Mouse (Mus musculus) embryonic facial prominence, embryonic 11.5 days (tissue): ENCODE measurements around the gene Elfn2. TPM values are rescaled to one million over a fixed set of nuclear protein-coding genes. Genes with fewer than 3 reads are reported as not detected.

ENCODE experiments used
- ATAC-seq: fragments of 200-750 bp; cut with Nextera tagmentation; replicated peaks from 2 replicates; pipeline ENCODE4 v1.8.0; 2017; ENCODE audit warnings: low read depth; ENCODE audit not compliant: insufficient number of reproducible peaks, low FRiP score, low TSS enrichment
- DNase-seq: peaks from one replicate; pipeline ENCODE4 v3.0.0-alpha.2; 2015; ENCODE audit warnings: low spot score
- H3K27ac ChIP-seq: fragments of 300-500 bp; sonication (generic); replicated peaks from 2 replicates; pipeline ENCODE4 v1.5.1; 2014; ENCODE audit warnings: mild to moderate bottlenecking, low read depth, low read length, control low read depth
- H3K27me3 ChIP-seq: fragments of 300-500 bp; sonication (generic); 2 replicates; pipeline ENCODE4 v1.6.1; 2014; ENCODE audit warnings: mild to moderate bottlenecking, low read length, moderate library complexity, mixed read lengths; ENCODE audit not compliant: control insufficient read depth, insufficient read depth
- H3K36me3 ChIP-seq: fragments of 300-500 bp; sonication (generic); replicated peaks from 2 replicates; pipeline ENCODE4 v1.6.1; 2014; ENCODE audit warnings: low read depth, mild to moderate bottlenecking, low read length, moderate library complexity, mixed read lengths; ENCODE audit not compliant: control insufficient read depth, insufficient read depth
- H3K4me1 ChIP-seq: fragments of 300-500 bp; sonication (generic); 2 replicates; pipeline ENCODE4 v1.6.1; 2014; ENCODE audit warnings: low read length, mixed read lengths; ENCODE audit not compliant: control insufficient read depth, insufficient read depth
- H3K4me2 ChIP-seq: fragments of 300-500 bp; sonication (generic); 2 replicates; pipeline ENCODE4 v1.6.1; 2014; ENCODE audit warnings: low read depth, mild to moderate bottlenecking, control low read depth, low read length, moderate library complexity
- H3K4me3 ChIP-seq: fragments of 300-500 bp; sonication (generic); 2 replicates; pipeline ENCODE4 v1.5.1; 2014; ENCODE audit warnings: low read depth, low read length, control low read depth
- H3K9ac ChIP-seq: fragments of 300-500 bp; sonication (generic); replicated peaks from 2 replicates; pipeline ENCODE4 v1.6.1; 2014; ENCODE audit warnings: mild to moderate bottlenecking, control low read depth, low read length
- H3K9me3 ChIP-seq: fragments of 300-500 bp; sonication (generic); replicated peaks from 2 replicates; pipeline ENCODE4 v1.6.1; 2016; ENCODE audit warnings: mild to moderate bottlenecking, low read length, inconsistent platforms, mixed read lengths; ENCODE audit not compliant: control insufficient read depth
- WGBS: fragments of 180-500 bp; shearing (Covaris S2); extraction: QIAGEN DNeasy Blood & Tissue Kit; methylation state at CpG from one replicate; pipeline ENCODE4 v1.1.7; 2014; 5-methylcytosine and 5-hydroxymethylcytosine counted together
- polyA plus RNA-seq: library from polyadenylated mRNA; unstranded; fragments of >200 nt; fragmentation: Nextera tagmentation; extraction: Ambion mirVana; gene quantifications from 2 replicates; pipeline ENCODE4 v1.2.1, GENCODE M21; 2014

Gene Elfn2
- polyA plus RNA-seq, 1 experiment from 2014 or later: not detected

- 70% methylated on average over 5 of the region's 5 CpGs for whole genome bisulfite sequencing
- H3K27ac ChIP-seq: no peak overlapping the region
Observed at GRCm38 (mm10) chr15:78754144-78754543, 35.6 kb upstream of the Elfn2 start.

DNA sequence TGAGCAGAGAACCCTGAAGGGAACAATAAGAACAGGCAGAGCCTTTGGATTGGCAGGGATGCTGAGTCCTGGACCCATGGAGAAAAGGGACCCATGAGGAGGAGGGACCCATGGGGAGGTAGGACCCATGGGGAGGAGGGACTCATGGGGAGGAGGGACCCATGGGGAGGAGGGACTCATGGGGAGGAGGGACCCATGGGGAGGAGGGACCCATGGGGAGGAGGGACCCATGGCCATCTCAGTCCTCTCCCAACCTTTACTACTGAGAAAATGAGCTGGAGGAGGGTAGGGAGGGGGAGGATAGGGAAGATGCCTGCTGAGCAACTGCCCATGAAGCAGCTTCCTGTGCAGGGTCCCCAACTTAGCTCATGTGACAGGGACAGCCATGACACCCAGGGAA lies 34.4 kb upstream of the Elfn2 start:
- Histone ChIP-seq H3K4me3 (no peak overlapping the region), H3K27me3 (no peaks in the 10 kb centered on the region), H3K4me1 (no peaks in the 10 kb centered on the region), H3K4me2 (no peak overlapping the region), H3K27ac (no peak overlapping the region), H3K36me3 (no peaks in the 10 kb centered on the region), H3K9ac (no peak overlapping the region), H3K9me3 (no peaks in the 10 kb centered on the region)
- DNase-seq (no peak), ATAC-seq (no peak)

More at GRCm38 (mm10) chr15:78754144-78754543, 35.6 kb upstream of the Elfn2 start:
- H3K4me3 ChIP-seq: no peak overlapping the region
- H3K4me1 ChIP-seq: no peaks in the 10 kb centered on the region
- H3K9me3 ChIP-seq: no peaks in the 10 kb centered on the region
- ATAC-seq (no peak), DNase-seq (no peak)
- H3K36me3 ChIP-seq: no peaks in the 10 kb centered on the region
- H3K27me3 ChIP-seq: no peaks in the 10 kb centered on the region
- H3K9ac ChIP-seq: no peak overlapping the region
- no peak overlapping the region for H3K4me2 ChIP-seq

DNA sequence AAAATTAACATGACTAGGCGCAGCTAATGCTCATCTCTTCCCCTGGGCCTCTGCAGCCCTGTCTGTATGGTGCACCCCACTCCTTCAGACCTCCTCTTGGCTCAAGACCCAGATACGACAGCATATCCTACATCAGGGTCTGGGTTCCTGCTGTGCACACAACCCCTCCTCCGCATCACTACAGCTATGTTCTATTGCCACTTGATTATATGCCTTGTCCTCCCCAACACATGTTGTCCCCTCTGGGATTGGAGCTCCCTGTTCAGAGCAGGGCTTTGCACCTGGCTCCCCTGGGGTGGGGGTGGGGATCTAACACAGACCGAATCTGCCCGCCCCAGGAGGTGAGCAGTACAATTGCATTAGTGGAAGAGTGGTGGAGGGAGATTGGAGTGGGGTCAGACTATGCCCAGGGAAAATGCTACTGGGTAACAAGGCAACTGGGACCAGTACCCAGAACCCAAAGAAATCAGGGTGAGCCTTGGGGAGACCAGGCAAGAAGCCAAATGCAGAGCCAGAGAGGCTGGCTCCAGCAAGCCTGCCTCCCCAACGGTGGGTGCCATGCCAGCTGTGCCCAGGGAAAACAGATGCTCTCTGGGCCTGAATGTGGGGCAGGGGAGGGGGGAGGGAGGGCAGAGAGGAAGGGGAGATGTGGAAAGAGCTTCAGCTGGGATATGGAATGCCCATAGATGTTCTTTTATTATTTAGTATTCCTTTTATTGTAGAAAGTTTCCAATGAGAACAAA lies 32.2 kb upstream of the Elfn2 start:
- no peak for DNase-seq
- 64% methylated on average over 6 of the region's 6 CpGs for WGBS
- Histone ChIP-seq H3K4me1 (no peaks in the 10 kb centered on the region), H3K27me3 (no peaks in the 10 kb centered on the region), H3K4me2 (no peak overlapping the region), H3K9me3 (no peaks in the 10 kb centered on the region), H3K9ac (no peak overlapping the region), H3K27ac (no peak overlapping the region), H3K4me3 (no peak overlapping the region), H3K36me3 (no peaks in the 10 kb centered on the region)
- 0 out of 2 replicates have a peak, but pooled peaks have one; percentile 24 for ATAC-seq

DNA sequence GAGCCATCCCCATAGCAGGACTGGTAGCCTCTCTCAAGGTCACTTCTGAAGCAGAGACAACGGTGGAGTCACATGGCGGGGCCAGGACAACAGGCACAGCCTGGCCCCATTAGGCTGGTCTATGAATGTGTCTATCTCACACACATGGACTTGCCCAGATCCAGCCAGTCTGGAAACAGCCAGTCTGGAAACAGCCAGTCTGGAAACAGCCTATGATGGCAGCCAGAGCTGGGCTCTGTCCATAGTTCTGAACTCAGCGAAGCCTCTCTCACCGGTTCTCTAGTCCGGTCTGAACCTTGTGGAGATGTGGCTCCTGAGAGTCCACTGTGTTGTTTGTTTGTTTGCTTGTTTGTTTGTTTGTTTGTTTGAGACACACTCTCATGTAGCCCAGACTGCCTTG lies 31.3 kb upstream of the Elfn2 start:
- no peaks in the 10 kb centered on the region for H3K4me1 ChIP-seq
- peak; percentile 74 for DNase-seq
- no peak overlapping the region for H3K27ac ChIP-seq
- 46% methylated on average over 5 of the region's 5 CpGs for WGBS
- no peaks in the 10 kb centered on the region for H3K27me3 ChIP-seq
- no peak overlapping the region for H3K4me3 ChIP-seq
- no peaks in the 10 kb centered on the region for H3K9me3 ChIP-seq
- no peaks in the 10 kb centered on the region for H3K36me3 ChIP-seq
- H3K9ac ChIP-seq: no peak overlapping the region
- no peak overlapping the region for H3K4me2 ChIP-seq
- no peak; the same call in 1 of the 2 replicates for ATAC-seq

DNA sequence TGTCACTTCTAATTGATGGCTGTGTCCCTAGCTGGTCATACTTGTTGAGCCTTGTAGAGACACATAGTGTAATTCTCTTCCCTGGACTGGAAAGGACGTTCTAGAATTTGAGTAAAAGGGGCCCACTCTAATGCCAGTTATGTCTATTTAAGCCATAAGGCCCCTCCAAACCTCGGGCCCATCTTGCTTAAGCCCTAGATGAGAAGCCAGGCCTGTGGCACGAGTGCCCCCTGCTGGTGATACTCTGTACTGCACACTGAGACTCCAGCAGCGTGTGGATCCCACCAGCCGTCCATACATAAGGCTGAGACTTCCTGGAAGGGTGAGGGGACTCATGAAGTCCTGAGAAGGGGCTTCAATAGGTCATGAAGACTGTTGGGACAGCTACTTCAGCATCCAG lies 25.6 kb upstream of the Elfn2 start:
- H3K9ac ChIP-seq: no peak overlapping the region
- no peak for ATAC-seq
- H3K27ac ChIP-seq: no peak overlapping the region
- no peaks in the 10 kb centered on the region for H3K36me3 ChIP-seq
- no peaks in the 10 kb centered on the region for H3K27me3 ChIP-seq
- H3K9me3 ChIP-seq: no peaks in the 10 kb centered on the region
- DNase-seq: peak; percentile 86
- 4% methylated on average over 5 of the region's 5 CpGs for WGBS
- H3K4me3 ChIP-seq: no peak overlapping the region
- H3K4me1 ChIP-seq: no peaks in the 10 kb centered on the region
- H3K4me2 ChIP-seq: no peak overlapping the region

DNA sequence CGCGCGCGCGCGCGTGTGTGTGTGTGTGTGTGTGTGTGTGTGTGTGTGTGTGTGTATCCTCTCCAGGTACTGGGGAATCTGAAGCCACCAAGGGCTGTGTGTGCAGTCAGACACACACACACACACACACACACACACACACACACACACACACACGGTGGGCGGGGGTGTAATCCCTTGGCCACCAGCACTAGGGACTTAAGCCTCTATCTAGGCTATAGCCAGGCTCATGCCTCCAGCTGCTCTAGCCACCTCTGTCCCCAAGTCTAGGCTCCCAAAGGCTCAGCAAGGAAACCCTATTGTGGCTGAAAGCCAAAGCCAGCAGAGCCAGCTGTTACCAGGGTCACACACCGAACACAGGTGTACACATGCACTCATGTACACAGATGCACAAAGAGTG lies 24.3 kb upstream of the Elfn2 start:
- H3K9ac ChIP-seq: no peak overlapping the region
- no peaks in the 10 kb centered on the region for H3K9me3 ChIP-seq
- H3K27ac ChIP-seq: no peak overlapping the region
- no peak for DNase-seq
- WGBS: 85% methylated on average over 5 of the region's 10 CpGs
- H3K27me3 ChIP-seq: no peaks in the 10 kb centered on the region
- no peaks in the 10 kb centered on the region for H3K4me1 ChIP-seq
- no peak overlapping the region for H3K4me2 ChIP-seq
- no peak overlapping the region for H3K4me3 ChIP-seq
- H3K36me3 ChIP-seq: no peaks in the 10 kb centered on the region
- no peak for ATAC-seq

GRCm38 (mm10) chr15:78740662-78741061 lies 22.1 kb upstream of the Elfn2 start:
- H3K27ac ChIP-seq: no peak overlapping the region
- H3K36me3 ChIP-seq: no peaks in the 10 kb centered on the region
- H3K27me3 ChIP-seq: no peaks in the 10 kb centered on the region
- DNase-seq: no peak
- no peak overlapping the region for H3K4me3 ChIP-seq
- no peaks in the 10 kb centered on the region for H3K9me3 ChIP-seq
- WGBS: 74% methylated on average over 12 of the region's 12 CpGs
- no peak overlapping the region for H3K9ac ChIP-seq
- no peaks in the 10 kb centered on the region for H3K4me1 ChIP-seq
- no peak for ATAC-seq
- no peak overlapping the region for H3K4me2 ChIP-seq

DNA sequence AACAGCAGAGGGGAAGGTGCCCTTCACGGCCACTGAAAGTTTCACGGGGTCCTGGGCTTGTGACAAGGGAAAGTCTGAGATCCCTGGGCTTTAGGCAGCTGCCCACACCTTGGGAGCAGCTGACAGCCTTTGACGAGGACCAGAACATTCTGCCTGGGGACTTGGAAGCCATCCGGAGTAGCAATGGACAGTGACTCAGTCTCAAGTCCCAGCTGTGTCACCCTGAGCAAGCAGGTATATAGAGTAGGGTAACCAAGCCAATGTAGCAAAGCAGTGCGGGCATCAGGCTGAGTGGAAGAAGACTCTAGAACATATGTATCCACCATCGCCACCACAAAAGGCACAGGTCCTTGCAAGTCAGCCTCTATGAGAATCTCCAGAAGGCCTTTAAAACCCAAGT lies 18.6 kb upstream of the Elfn2 start:
- Histone ChIP-seq H3K36me3 (no peaks in the 10 kb centered on the region), H3K9me3 (no peaks in the 10 kb centered on the region), H3K4me1 (no peaks in the 10 kb centered on the region), H3K27me3 (no peaks in the 10 kb centered on the region), H3K4me3 (no peak overlapping the region), H3K4me2 (no peak overlapping the region), H3K9ac (no peak overlapping the region), H3K27ac (no peak overlapping the region)
- ATAC-seq: no peak
- no peak for DNase-seq
- 63% methylated on average over 6 of the region's 6 CpGs for WGBS
